Mouse (Mus musculus): Measurements from ENCODE around the gene Ces3b. TPM values are rescaled to one million over a fixed set of nuclear protein-coding genes. Genes with fewer than 3 reads are reported as not detected.
"Not testable (repeated sequence)": the region's sequence is repeated elsewhere in the genome, so short reads cannot be mapped to it uniquely, and the experiment has no call there.

The Ces3b gene
- total and polyA plus RNA-seq, 3 experiments: not detected

GRCm38 (mm10) chr8:105066761-105067160, 16.8 kb upstream of the Ces3b start:
- Histone ChIP-seq H3K27me3 (ENCODE audit: control insufficient read depth in 1 of 2, insufficient read depth in 2 of 2, low read length in 2 of 2) (peaks cover 2 to 5% of the 10 kb centered on the region in 2 experiments; a peak in 2 of 4 replicates), H3K9ac (ENCODE audit: control insufficient read depth, low read depth, low read length, poor library complexity, severe bottlenecking) (no peak overlapping the region), H3K27ac (ENCODE audit: control insufficient read depth, low read depth, low read length) (no peak overlapping the region), H3K4me1 (ENCODE audit: control insufficient read depth in 1 of 2, insufficient read depth in 2 of 2, low read length in 2 of 2) (no peaks in the 10 kb centered on the region), H3K4me3 (ENCODE audit: control insufficient read depth in 1 of 2, insufficient read depth in 1 of 2, low read depth in 2 of 2, low read length in 2 of 2) (no peak overlapping the region), H3K79me2 (ENCODE audit: control insufficient read depth, insufficient read depth, low read length, poor library complexity) (no peaks in the 10 kb centered on the region), H3K36me3 (ENCODE audit: control insufficient read depth in 1 of 2, insufficient read depth in 2 of 2, low read length in 2 of 2) (no peaks in the 10 kb centered on the region), H3K9me3 (replicated peaks; ENCODE audit: insufficient read depth, low read length) (no peaks in the 10 kb centered on the region)
- peak; percentile 75 for DNase-seq (ENCODE audit: low read depth, low spot score)
- TF ChIP-seq CHD1 (IDR thresholded peaks at IDR 0.05; ENCODE audit: low read depth, low read length) (no peak), MAX (IDR thresholded peaks at IDR 0.05; ENCODE audit: low read length) (0 out of 2 replicates have a peak, but pooled peaks have one; percentile 19), TBP (IDR thresholded peaks at IDR 0.05; ENCODE audit: low read depth, low read length) (no peak), MYC (IDR thresholded peaks at IDR 0.05; ENCODE audit: low read depth, low read length) (peak; percentile 52; the same call in 1 of the 2 replicates), RAD21 (IDR thresholded peaks at IDR 0.05; ENCODE audit: low read depth, low read length) (peak; percentile 78), SMC3 (IDR thresholded peaks at IDR 0.05; ENCODE audit: low read depth, low read length) (peak; percentile 77), EP300 (IDR thresholded peaks at IDR 0.05; ENCODE audit: low read depth in 1 of 2, low read length in 2 of 2) (no peak), ZC3H11A (IDR thresholded peaks at IDR 0.05; ENCODE audit: low read depth, low read length) (peak; percentile 48), CTCF (IDR thresholded peaks at IDR 0.05 in 2 of 3, conservative IDR thresholded peaks at IDR 0.05 in 1 of 3; ENCODE audit: control insufficient read depth in 1 of 3, insufficient read depth in 1 of 3, low read depth in 2 of 3, low read length in 3 of 3, poor library complexity in 1 of 3, severe bottlenecking in 1 of 3) (peak; percentile 74 to 85 (median 76))

- H3K27me3 ChIP-seq (ENCODE audit: control insufficient read depth in 1 of 2, insufficient read depth in 2 of 2, low read length in 2 of 2); H3K36me3 ChIP-seq (ENCODE audit: control insufficient read depth in 1 of 2, insufficient read depth in 2 of 2, low read length in 2 of 2); H3K4me1 ChIP-seq (ENCODE audit: control insufficient read depth in 1 of 2, insufficient read depth in 2 of 2, low read length in 2 of 2); H3K9ac ChIP-seq (ENCODE audit: control insufficient read depth, low read depth, low read length, poor library complexity, severe bottlenecking); H3K27ac ChIP-seq (ENCODE audit: control insufficient read depth, low read depth, low read length); H3K9me3 ChIP-seq (replicated peaks; ENCODE audit: insufficient read depth, low read length); H3K4me3 ChIP-seq (ENCODE audit: control insufficient read depth in 1 of 2, insufficient read depth in 1 of 2, low read depth in 2 of 2, low read length in 2 of 2); DNase-seq (ENCODE audit: low read depth, low spot score); H3K79me2 ChIP-seq (ENCODE audit: control insufficient read depth, insufficient read depth, low read length, poor library complexity): not testable (repeated sequence)
These were observed 15.6 kb upstream of the Ces3b start for GRCm38 (mm10) chr8:105067905-105068304.

GRCm38 (mm10) chr8:105068971-105069370, 14.6 kb upstream of the Ces3b start:
- DNase-seq (ENCODE audit: low read depth, low spot score): no peak
- no peak overlapping the region for H3K9ac ChIP-seq (ENCODE audit: control insufficient read depth, low read depth, low read length, poor library complexity, severe bottlenecking)
- H3K36me3 ChIP-seq (ENCODE audit: control insufficient read depth in 1 of 2, insufficient read depth in 2 of 2, low read length in 2 of 2): no peaks in the 10 kb centered on the region
- H3K27ac ChIP-seq (ENCODE audit: control insufficient read depth, low read depth, low read length): no peak overlapping the region
- no peaks in the 10 kb centered on the region for H3K79me2 ChIP-seq (ENCODE audit: control insufficient read depth, insufficient read depth, low read length, poor library complexity)
- H3K9me3 ChIP-seq (replicated peaks; ENCODE audit: insufficient read depth, low read length): no peaks in the 10 kb centered on the region
- H3K4me3 ChIP-seq (ENCODE audit: control insufficient read depth in 1 of 2, insufficient read depth in 1 of 2, low read depth in 2 of 2, low read length in 2 of 2): no peak overlapping the region
- peaks cover 3 to 8% of the 10 kb centered on the region in 2 experiments; a peak in 3 of 4 replicates for H3K27me3 ChIP-seq (ENCODE audit: control insufficient read depth in 1 of 2, insufficient read depth in 2 of 2, low read length in 2 of 2)
- TF ChIP-seq SIN3A (IDR thresholded peaks at IDR 0.05; ENCODE audit: low read length) (no peak), BHLHE40 (IDR thresholded peaks at IDR 0.05; ENCODE audit: borderline replicate concordance, low read depth, low read length) (no peak), TAL1 (IDR thresholded peaks at IDR 0.05; ENCODE audit: low read length) (no peak), ZNF384 (IDR thresholded peaks at IDR 0.05; ENCODE audit: low read depth, low read length) (no peak), POLR2AphosphoS5 (IDR thresholded peaks at IDR 0.05; ENCODE audit: borderline replicate concordance, low read depth, low read length) (no peak), ZKSCAN1 (IDR thresholded peaks at IDR 0.05; ENCODE audit: low read depth, low read length) (no peak), USF1 (IDR thresholded peaks at IDR 0.05; ENCODE audit: low read depth, low read length) (no peak), HCFC1 (IDR thresholded peaks at IDR 0.05; ENCODE audit: low read depth, low read length) (no peak), TCF12 (IDR thresholded peaks at IDR 0.05; ENCODE audit: low read depth, low read length) (no peak), POLR2AphosphoS2 (IDR thresholded peaks at IDR 0.05; ENCODE audit: low read length) (no peak), SMC3 (IDR thresholded peaks at IDR 0.05; ENCODE audit: low read depth, low read length) (no peak)
- H3K4me1 ChIP-seq (ENCODE audit: control insufficient read depth in 1 of 2, insufficient read depth in 2 of 2, low read length in 2 of 2): no peaks in the 10 kb centered on the region

Data from MEL (cell line).